Mouse (Mus musculus): ENCODE data around the gene Stx8. TPM values are rescaled to one million over a fixed set of nuclear protein-coding genes. Genes with fewer than 3 reads are reported as not detected.
A peak's percentile ranks its signal among the peaks of the same experiment; 100 is the strongest.

The Stx8 gene
- polyA plus RNA-seq, 1 experiment from 2014 or later = 71.0 TPM

GRCm38 (mm10) chr11:67932156-67932555 lies 33.8 kb upstream of the Stx8 start:
- no peak overlapping the region for H3K9ac ChIP-seq (ENCODE audit: low read length)
- no peak overlapping the region for H3K27ac ChIP-seq (replicated peaks)
- no peaks in the 10 kb centered on the region for H3K36me3 ChIP-seq (ENCODE audit: control insufficient read depth, insufficient read depth, low read length)
- H3K27me3 ChIP-seq (ENCODE audit: control insufficient read depth, insufficient read depth, low read length) = no peaks in the 10 kb centered on the region
- no peak overlapping the region for H3K4me2 ChIP-seq (replicated peaks; ENCODE audit: low read depth)
- 86% methylated on average over 3 of the region's 3 CpGs for WGBS
- no peak for ATAC-seq (ENCODE audit: low FRiP score, low TSS enrichment)
- TF ChIP-seq CTCF (IDR thresholded peaks at IDR 0.05; ENCODE audit: low read depth) = no peak
- TF ChIP-seq EP300 (optimal IDR thresholded peaks at IDR 0.05) = no peak
- no peak overlapping the region for H3K4me3 ChIP-seq (ENCODE audit: low read depth, low read length)
- no peak for DNase-seq (ENCODE audit: low spot score)
- H3K4me1 ChIP-seq (replicated peaks; ENCODE audit: control insufficient read depth, insufficient read depth) = no peaks in the 10 kb centered on the region
- no peaks in the 10 kb centered on the region for H3K9me3 ChIP-seq (ENCODE audit: control insufficient read depth, low read length)

GRCm38 (mm10) chr11:67948229-67948628 lies 17.8 kb upstream of the Stx8 start:
- Histone ChIP-seq H3K9ac (ENCODE audit: low read length) (no peak overlapping the region), H3K4me3 (ENCODE audit: low read depth, low read length) (no peak overlapping the region), H3K4me2 (replicated peaks; ENCODE audit: low read depth) (no peak overlapping the region), H3K27me3 (ENCODE audit: control insufficient read depth, insufficient read depth, low read length) (no peaks in the 10 kb centered on the region), H3K4me1 (replicated peaks; ENCODE audit: control insufficient read depth, insufficient read depth) (no peaks in the 10 kb centered on the region), H3K9me3 (ENCODE audit: control insufficient read depth, low read length) (no peaks in the 10 kb centered on the region), H3K36me3 (ENCODE audit: control insufficient read depth, insufficient read depth, low read length) (no peaks in the 10 kb centered on the region), H3K27ac (replicated peaks) (no peak overlapping the region)
- no peak for TF ChIP-seq EP300 (optimal IDR thresholded peaks at IDR 0.05)
- TF ChIP-seq CTCF (IDR thresholded peaks at IDR 0.05; ENCODE audit: low read depth) = no peak
- no peak for ATAC-seq (ENCODE audit: low FRiP score, low TSS enrichment)
- 36% methylated on average over 3 of the region's 3 CpGs for WGBS
- no peak for DNase-seq (ENCODE audit: low spot score)

DNA sequence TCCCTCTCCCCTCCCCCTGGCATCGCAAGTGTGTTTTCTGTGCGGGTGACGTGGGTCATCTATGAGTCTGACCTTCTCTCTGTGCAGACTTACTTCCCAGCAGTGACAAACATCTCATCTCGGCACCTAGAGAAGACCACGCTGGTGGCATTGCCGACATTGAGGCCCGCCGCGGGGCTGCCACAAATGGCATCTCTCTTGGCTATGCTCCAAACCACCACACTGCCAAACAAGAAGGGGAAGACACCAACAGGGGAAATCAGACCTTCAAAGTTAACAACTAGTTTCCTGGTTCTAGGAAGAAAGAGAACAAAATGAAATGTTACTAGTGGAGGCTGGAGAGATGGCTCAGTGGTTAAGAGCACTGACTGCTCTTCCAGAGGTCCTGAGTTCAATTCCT lies 16.5 kb upstream of the Stx8 start:
- Histone ChIP-seq H3K4me1 (replicated peaks; ENCODE audit: control insufficient read depth, insufficient read depth) (no peaks in the 10 kb centered on the region), H3K9me3 (ENCODE audit: control insufficient read depth, low read length) (no peaks in the 10 kb centered on the region), H3K9ac (ENCODE audit: low read length) (no peak overlapping the region), H3K27ac (replicated peaks) (no peak overlapping the region), H3K4me2 (replicated peaks; ENCODE audit: low read depth) (no peak overlapping the region), H3K4me3 (ENCODE audit: low read depth, low read length) (no peak overlapping the region), H3K27me3 (ENCODE audit: control insufficient read depth, insufficient read depth, low read length) (no peaks in the 10 kb centered on the region), H3K36me3 (ENCODE audit: control insufficient read depth, insufficient read depth, low read length) (no peaks in the 10 kb centered on the region)
- no peak for DNase-seq (ENCODE audit: low spot score)
- TF ChIP-seq EP300 (optimal IDR thresholded peaks at IDR 0.05) = no peak
- TF ChIP-seq CTCF (IDR thresholded peaks at IDR 0.05; ENCODE audit: low read depth) = no peak
- no peak for ATAC-seq (ENCODE audit: low FRiP score, low TSS enrichment)
- 86% methylated on average over 9 of the region's 9 CpGs for WGBS

DNA sequence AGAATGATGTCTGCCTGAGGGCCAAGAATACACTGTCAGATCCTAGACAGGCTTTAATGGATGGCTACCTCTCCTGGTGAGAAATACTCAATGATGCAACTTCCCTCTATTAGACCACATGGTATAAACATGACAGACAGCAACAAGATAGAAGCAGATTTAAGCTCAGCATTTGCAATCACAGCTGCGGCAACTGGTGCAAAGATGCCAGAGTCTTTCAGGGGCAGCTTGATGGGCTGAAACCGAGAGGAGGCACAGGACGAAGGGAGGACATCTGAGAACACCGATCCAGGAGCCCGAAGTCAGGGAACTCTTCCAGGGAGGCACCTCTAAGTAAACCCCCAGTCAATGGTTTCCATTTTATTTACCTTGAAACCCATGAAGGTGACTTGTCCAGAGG lies 12.4 kb upstream of the Stx8 start:
- H3K36me3 ChIP-seq (ENCODE audit: control insufficient read depth, insufficient read depth, low read length) = no peaks in the 10 kb centered on the region
- no peak overlapping the region for H3K4me3 ChIP-seq (ENCODE audit: low read depth, low read length)
- TF ChIP-seq CTCF (IDR thresholded peaks at IDR 0.05; ENCODE audit: low read depth) = no peak
- no peak for TF ChIP-seq EP300 (optimal IDR thresholded peaks at IDR 0.05)
- ATAC-seq (ENCODE audit: low FRiP score, low TSS enrichment) (no peak), DNase-seq (ENCODE audit: low spot score) (no peak)
- 78% methylated on average over 5 of the region's 5 CpGs for WGBS
- no peak overlapping the region for H3K9ac ChIP-seq (ENCODE audit: low read length)
- H3K4me2 ChIP-seq (replicated peaks; ENCODE audit: low read depth) = no peak overlapping the region
- H3K9me3 ChIP-seq (ENCODE audit: control insufficient read depth, low read length) = no peaks in the 10 kb centered on the region
- no peaks in the 10 kb centered on the region for H3K4me1 ChIP-seq (replicated peaks; ENCODE audit: control insufficient read depth, insufficient read depth)
- no peak overlapping the region for H3K27ac ChIP-seq (replicated peaks)
- no peaks in the 10 kb centered on the region for H3K27me3 ChIP-seq (ENCODE audit: control insufficient read depth, insufficient read depth, low read length)

- H3K9ac ChIP-seq (ENCODE audit: low read length) = no peak overlapping the region
- TF ChIP-seq EP300 (optimal IDR thresholded peaks at IDR 0.05) (no peak), CTCF (IDR thresholded peaks at IDR 0.05; ENCODE audit: low read depth) (no peak)
- H3K36me3 ChIP-seq (ENCODE audit: control insufficient read depth, insufficient read depth, low read length) = no peaks in the 10 kb centered on the region
- no peaks in the 10 kb centered on the region for H3K4me1 ChIP-seq (replicated peaks; ENCODE audit: control insufficient read depth, insufficient read depth)
- H3K4me2 ChIP-seq (replicated peaks; ENCODE audit: low read depth) = no peak overlapping the region
- DNase-seq (ENCODE audit: low spot score) (no peak), ATAC-seq (ENCODE audit: low FRiP score, low TSS enrichment) (no peak)
- no peaks in the 10 kb centered on the region for H3K27me3 ChIP-seq (ENCODE audit: control insufficient read depth, insufficient read depth, low read length)
- no peak overlapping the region for H3K4me3 ChIP-seq (ENCODE audit: low read depth, low read length)
- no peaks in the 10 kb centered on the region for H3K9me3 ChIP-seq (ENCODE audit: control insufficient read depth, low read length)
- WGBS = 86% methylated on average over 6 of the region's 6 CpGs
- no peak overlapping the region for H3K27ac ChIP-seq (replicated peaks)
Observed at GRCm38 (mm10) chr11:67954413-67954812, 11.6 kb upstream of the Stx8 start.

DNA sequence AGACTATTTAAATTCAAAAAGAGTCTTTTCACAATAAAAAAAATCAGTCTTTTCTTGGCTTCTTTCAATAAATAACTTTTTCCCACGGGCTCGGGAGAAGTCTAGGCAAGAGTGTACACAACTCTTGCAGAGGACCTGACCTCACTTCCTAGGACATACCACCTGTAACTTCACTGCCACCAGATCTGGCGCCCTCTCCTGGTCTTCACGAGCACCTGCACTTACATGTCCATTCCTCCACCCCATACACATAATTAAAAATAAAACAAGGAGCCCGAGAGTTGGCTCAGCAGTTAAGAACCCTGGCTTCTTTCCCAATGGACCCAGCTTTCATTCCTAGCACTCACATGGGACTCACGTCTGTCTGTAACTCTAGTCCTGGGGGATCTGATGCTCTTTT lies 1.9 kb upstream of the Stx8 start:
- H3K4me2 ChIP-seq (replicated peaks; ENCODE audit: low read depth) = no peak overlapping the region
- no peak overlapping the region for H3K27ac ChIP-seq (replicated peaks)
- H3K4me3 ChIP-seq (ENCODE audit: low read depth, low read length) = no peak overlapping the region
- H3K9ac ChIP-seq (ENCODE audit: low read length) = no peak overlapping the region
- H3K36me3 ChIP-seq (ENCODE audit: control insufficient read depth, insufficient read depth, low read length) = no peaks in the 10 kb centered on the region
- peaks cover 3% of the 10 kb centered on the region; the same call in 1 of the 2 replicates for H3K4me1 ChIP-seq (replicated peaks; ENCODE audit: control insufficient read depth, insufficient read depth)
- 63% methylated on average over 6 of the region's 6 CpGs for WGBS
- TF ChIP-seq EP300 (optimal IDR thresholded peaks at IDR 0.05) (no peak), CTCF (IDR thresholded peaks at IDR 0.05; ENCODE audit: low read depth) (peak; percentile 53)
- H3K9me3 ChIP-seq (ENCODE audit: control insufficient read depth, low read length) = no peaks in the 10 kb centered on the region
- no peaks in the 10 kb centered on the region for H3K27me3 ChIP-seq (ENCODE audit: control insufficient read depth, insufficient read depth, low read length)
- ATAC-seq (ENCODE audit: low FRiP score, low TSS enrichment) (no peak), DNase-seq (ENCODE audit: low spot score) (no peak)

All from stomach, postnatal 0 days (tissue).